ENCODE assay signal across 24 mouse cellular contexts in genomic region chr8:128675848-128676629, GRCm38 (mm10). TPM values are rescaled to one million over a fixed set of nuclear protein-coding genes. Genes with fewer than 3 reads are reported as not detected.
DNase-seq lines count a peak whose midpoint lies in the region; ATAC-seq lines count a peak whose summit lies in the region.
"Had no signal": no experiment of that assay in that cellular context is flagged by ENCODE, and none has a peak within 500 bp of the region (broad histone marks: within the 10 kb centered on the region; RNA-seq: fewer than 3 reads in every experiment).

No protein-coding gene starts in this region.

- 78% methylated on average over 3 of the region's 3 CpGs for WGBS in kidney, embryonic 14.5 days
- WGBS in intestine, embryonic 16.5 days: 67% methylated on average over 3 of the region's 3 CpGs

- no peak overlapping the region for H3K4me3 ChIP-seq in kidney, embryonic 14.5 days (ENCODE audit: low read length)
- no peak overlapping the region for H3K4me3 ChIP-seq in intestine, embryonic 16.5 days (ENCODE audit: low read length)
- H3K4me3 ChIP-seq: embryonic facial prominence, embryonic 10.5 days; embryonic facial prominence, embryonic 12.5 days; forebrain, embryonic 13.5 days; forebrain, embryonic 15.5 days had no signal

- H3K27ac ChIP-seq in kidney, embryonic 14.5 days (ENCODE audit: low read depth, low read length): no peak overlapping the region
- peak overlapping the region; percentile 35; the same call in 1 of the 2 replicates for H3K27ac ChIP-seq in intestine, embryonic 16.5 days (ENCODE audit: low read length)
- H3K27ac ChIP-seq: embryonic facial prominence, embryonic 10.5 days; embryonic facial prominence, embryonic 12.5 days; forebrain, embryonic 13.5 days; forebrain, embryonic 15.5 days had no signal

- H3K9me3 ChIP-seq in kidney, embryonic 14.5 days (ENCODE audit: control insufficient read depth, low read length): no peaks in the 10 kb centered on the region
- H3K9me3 ChIP-seq in intestine, embryonic 16.5 days (ENCODE audit: control insufficient read depth, low read length): no peaks in the 10 kb centered on the region
- H3K9me3 ChIP-seq: embryonic facial prominence, embryonic 10.5 days; embryonic facial prominence, embryonic 12.5 days; forebrain, embryonic 13.5 days; forebrain, embryonic 15.5 days; G1E had no signal

- no peaks in the 10 kb centered on the region for H3K36me3 ChIP-seq in kidney, embryonic 14.5 days (ENCODE audit: control insufficient read depth, insufficient read depth, low read length)
- no peaks in the 10 kb centered on the region for H3K36me3 ChIP-seq in intestine, embryonic 16.5 days (ENCODE audit: control insufficient read depth, insufficient read depth, low read length)
- H3K36me3 ChIP-seq: embryonic facial prominence, embryonic 10.5 days; embryonic facial prominence, embryonic 12.5 days; forebrain, embryonic 15.5 days; G1E had no signal

- 0 out of 2 replicates have a peak, but pooled peaks have one; percentile 16 for ATAC-seq in kidney, embryonic 14.5 days (ENCODE audit: low FRiP score, low TSS enrichment)
- ATAC-seq in intestine, embryonic 16.5 days: peak; percentile 85
- ATAC-seq: activated CD4-positive, CD25-positive, alpha-beta regulatory T cell, adult 4 months; CD4-positive, CD25-positive, alpha-beta regulatory T cell, adult 4 months; forebrain, embryonic 13.5 days; forebrain, embryonic 15.5 days; forebrain, postnatal 0 days; Patski had no signal

- DNase-seq in kidney, postnatal 10 days: no peak
- DNase-seq in MN1 (ENCODE audit: low spot score): no peak
- no peak for DNase-seq in left cerebral cortex, adult 8-10 months (ENCODE audit: low spot score in 2 of 2)
- DNase-seq: adrenal gland, adult 8-10 months; adrenal gland, postnatal 14 days; adrenal gland, postnatal 36 days; B cell, adult 2 months; cerebellum, adult 11-12 months; cerebellum, adult 2 months; cerebellum, adult 9-10 months; cerebellum, postnatal 10 days; cerebellum, postnatal 25 days; forebrain, postnatal 0 days had no signal

- H3K27me3 ChIP-seq in kidney, embryonic 14.5 days (ENCODE audit: control insufficient read depth, insufficient read depth, low read length): no peaks in the 10 kb centered on the region
- H3K27me3 ChIP-seq in intestine, embryonic 16.5 days (replicated peaks; ENCODE audit: control insufficient read depth, insufficient read depth, low read length): no peaks in the 10 kb centered on the region
- H3K27me3 ChIP-seq: CH12.LX; embryonic facial prominence, embryonic 12.5 days; forebrain, embryonic 13.5 days; forebrain, embryonic 15.5 days; Patski had no signal

- H3K4me1 ChIP-seq in kidney, embryonic 14.5 days (ENCODE audit: control insufficient read depth, insufficient read depth, low read length): no peaks in the 10 kb centered on the region
- H3K4me1 ChIP-seq in intestine, embryonic 16.5 days (ENCODE audit: control insufficient read depth, insufficient read depth, low read length): 0 out of 2 replicates have a peak, but pooled peaks cover 5% of the 10 kb centered on the region
- H3K4me1 ChIP-seq: embryonic facial prominence, embryonic 10.5 days; embryonic facial prominence, embryonic 12.5 days; forebrain, embryonic 13.5 days; forebrain, embryonic 15.5 days had no signal

- no peak overlapping the region for H3K4me2 ChIP-seq in kidney, embryonic 14.5 days (replicated peaks; ENCODE audit: low read depth, low read length)
- no peak overlapping the region for H3K4me2 ChIP-seq in intestine, embryonic 16.5 days (ENCODE audit: low read depth, low read length)
- H3K4me2 ChIP-seq: embryonic facial prominence, embryonic 12.5 days; forebrain, embryonic 13.5 days; forebrain, embryonic 15.5 days had no signal

- no peak overlapping the region for H3K9ac ChIP-seq in kidney, embryonic 14.5 days (ENCODE audit: low read depth, low read length)
- no peak overlapping the region for H3K9ac ChIP-seq in intestine, embryonic 16.5 days (ENCODE audit: low read depth, low read length)
- H3K9ac ChIP-seq: embryonic facial prominence, embryonic 12.5 days; forebrain, embryonic 13.5 days; forebrain, embryonic 15.5 days; forebrain, postnatal 0 days had no signal

RNA-seq across cellular contexts. Expression of gene Itgb1, which starts 9.4 kb away (rescaled TPM):
- polyA plus RNA-seq in kidney, embryonic 14.5 days (2014; fragmentation: Nextera tagmentation; extraction: Ambion mirVana): 149 and 288 TPM in 2 replicates
- 219 and 235 TPM in 2 replicates for polyA plus RNA-seq in intestine, embryonic 16.5 days (2015; fragmentation: Nextera tagmentation; extraction: Ambion mirVana)
- 10 to 100 TPM; 42.2 to 49.4 (median 45.9) TPM for total RNA-seq in left cerebral cortex, adult 8-10 months (2022)
